Mouse (Mus musculus) bone marrow, adult 2 months (tissue): ENCODE results near the gene Smg9.

Experiments used
- CTCF ChIP-seq: fragments of 200-500 bp; IDR thresholded peaks from 2 replicates; pipeline ENCODE4 v1.5.1; 2011; ENCODE audit warnings: low read length, control low read depth; ENCODE audit not compliant: control insufficient read depth, insufficient read depth
- POLR2A ChIP-seq: fragments of 200-500 bp; IDR thresholded peaks from 2 replicates; pipeline ENCODE4 v1.6.1; 2011; ENCODE audit warnings: low read depth, mild to moderate bottlenecking, control low read depth, low read length, borderline replicate concordance; ENCODE audit not compliant: control insufficient read depth

DNA sequence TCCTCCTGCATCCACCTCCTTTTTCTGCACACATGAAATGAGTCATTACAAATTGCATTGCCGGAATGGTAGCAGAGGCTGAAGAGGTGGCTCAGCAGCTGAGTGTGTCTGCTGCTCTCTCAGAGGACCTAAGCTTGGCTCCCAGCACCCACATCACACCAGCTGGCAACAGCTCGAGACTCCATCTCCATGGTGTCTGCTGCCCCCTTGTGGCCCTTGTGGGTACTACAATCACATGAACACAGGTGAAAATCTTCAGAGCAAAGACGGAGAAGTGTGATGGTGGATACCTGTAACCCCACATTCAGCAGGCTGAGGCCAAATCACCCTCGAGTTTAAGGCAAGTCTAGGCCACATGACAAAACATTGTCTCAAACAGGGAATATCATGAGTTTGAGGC, 41.5 kb upstream of the Smg9 start:
- TF ChIP-seq CTCF (peak; percentile 75), POLR2A (no peak)
